Mouse (Mus musculus) lung, postnatal 0 days (tissue): Measurements from ENCODE around the gene Lyzl6. TPM values are rescaled to one million over a fixed set of nuclear protein-coding genes. Genes with fewer than 3 reads are reported as not detected.

Source experiments
- ATAC-seq: fragments of 200-750 bp; cut with Nextera tagmentation; 2 replicates; pipeline ENCODE4 v1.8.0; 2017; ENCODE audit warnings: moderate library complexity
- DNase-seq: peaks from one replicate; pipeline ENCODE4 v3.0.0-alpha.2; 2016; ENCODE audit warnings: low spot score
- H3K27ac ChIP-seq: fragments of 300-500 bp; sonication (generic); 2 replicates; pipeline ENCODE4 v1.5.1; 2014; ENCODE audit warnings: antibody characterized with exemption, mild to moderate bottlenecking, low read length, mixed read lengths
- H3K27me3 ChIP-seq: fragments of 300-500 bp; sonication (generic); replicated peaks from 2 replicates; pipeline ENCODE4 v1.6.1; 2014; ENCODE audit warnings: low read length, mixed read lengths; ENCODE audit not compliant: insufficient read depth
- H3K36me3 ChIP-seq: fragments of 300-500 bp; sonication (generic); 2 replicates; pipeline ENCODE4 v1.6.1; 2014; ENCODE audit warnings: low read length, mixed read lengths; ENCODE audit not compliant: insufficient read depth
- H3K4me1 ChIP-seq: fragments of 300-500 bp; sonication (generic); 2 replicates; pipeline ENCODE4 v1.6.1; 2014; ENCODE audit warnings: antibody characterized with exemption, low read depth, low read length, mixed read lengths; ENCODE audit not compliant: insufficient read depth
- H3K4me2 ChIP-seq: fragments of 300-500 bp; sonication (generic); replicated peaks from 2 replicates; pipeline ENCODE4 v1.6.1; 2014; ENCODE audit warnings: low read depth, mild to moderate bottlenecking, low read length, moderate library complexity, mixed read lengths
- H3K4me3 ChIP-seq: fragments of 300-500 bp; sonication (generic); 2 replicates; pipeline ENCODE4 v1.5.1; 2014; ENCODE audit warnings: low read depth, low read length
- H3K9ac ChIP-seq: fragments of 300-500 bp; sonication (generic); replicated peaks from 2 replicates; pipeline ENCODE4 v1.6.1; 2014; ENCODE audit warnings: low read depth, mild to moderate bottlenecking
- H3K9me3 ChIP-seq: fragments of 300-500 bp; sonication (generic); 2 replicates; pipeline ENCODE4 v1.6.1; 2016; ENCODE audit warnings: low read length, mixed read lengths
- CTCF ChIP-seq: IDR thresholded peaks from 2 replicates; pipeline ENCODE4 v1.5.1; 2016; ENCODE audit warnings: antibody characterized with exemption, mild to moderate bottlenecking
- EP300 ChIP-seq: IDR thresholded peaks from 2 replicates; pipeline ENCODE4 v1.6.1; 2016; ENCODE audit warnings: antibody characterized with exemption, mild to moderate bottlenecking, control low read depth
- WGBS: fragments of 180-500 bp; shearing (Covaris S2); extraction: QIAGEN DNeasy Blood & Tissue Kit; methylation state at CpG from one replicate; pipeline ENCODE4 v1.1.7; 2014; 5-methylcytosine and 5-hydroxymethylcytosine counted together
- polyA plus RNA-seq: library from polyadenylated mRNA; unstranded; fragments of >200 nt; fragmentation: Nextera tagmentation; extraction: Ambion mirVana; gene quantifications from 2 replicates; pipeline ENCODE4 v1.2.1, GENCODE M21; 2015

Lyzl6 gene
- polyA plus RNA-seq, 1 experiment from 2014 or later = not detected

DNA sequence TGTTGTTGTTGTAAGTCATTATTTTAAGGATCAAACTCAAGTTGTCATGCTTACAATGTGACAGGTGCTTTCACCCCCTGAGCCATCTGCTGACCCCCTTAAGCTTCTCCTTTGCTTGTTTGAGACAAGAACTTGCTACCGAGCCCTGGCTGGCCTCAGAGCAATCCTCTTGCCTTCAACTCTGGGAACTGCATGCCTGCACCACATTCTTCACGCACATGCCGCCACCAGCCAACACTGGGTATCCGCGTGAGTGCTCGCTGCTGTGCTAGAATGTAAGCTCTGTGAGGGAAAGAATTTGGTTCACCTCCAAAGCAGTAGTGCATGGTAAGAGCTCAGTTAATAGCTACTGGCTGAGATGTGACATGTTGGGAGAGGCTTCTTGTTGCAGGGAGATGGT is 2.4 kb downstream of the Lyzl6 start:
- H3K27ac ChIP-seq = no peak overlapping the region
- no peaks in the 10 kb centered on the region for H3K36me3 ChIP-seq
- H3K27me3 ChIP-seq = no peaks in the 10 kb centered on the region; the same call in none of the 2 replicates
- DNase-seq = no peak
- 58% methylated on average over 6 of the region's 6 CpGs for WGBS
- no peak overlapping the region for H3K9ac ChIP-seq
- no peak overlapping the region for H3K4me2 ChIP-seq
- no peaks in the 10 kb centered on the region for H3K9me3 ChIP-seq
- no peaks in the 10 kb centered on the region for H3K4me1 ChIP-seq
- no peak for ATAC-seq
- TF ChIP-seq CTCF = no peak
- no peak for TF ChIP-seq EP300
- H3K4me3 ChIP-seq = no peak overlapping the region

DNA sequence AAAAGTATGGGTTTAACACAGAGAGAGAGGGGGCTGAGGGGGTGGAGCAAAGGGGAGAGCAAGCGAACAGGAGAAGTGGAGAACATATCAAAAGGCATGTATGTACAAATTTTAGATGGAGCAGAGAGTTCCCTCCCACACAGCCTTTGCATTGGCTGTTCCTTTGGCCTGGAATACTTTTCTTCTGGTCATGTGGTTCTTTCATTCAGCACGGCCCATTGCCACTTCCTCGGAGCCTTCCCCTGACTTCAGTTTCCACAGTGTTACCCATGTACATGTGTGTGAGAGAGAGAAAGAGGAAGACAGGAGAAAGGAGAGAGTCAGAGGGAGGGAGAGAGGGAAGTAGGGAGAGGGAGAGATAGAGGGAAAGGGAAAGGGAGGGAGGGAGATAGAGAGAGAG is 3.2 kb downstream of the Lyzl6 start:
- Histone ChIP-seq H3K27me3 (no peaks in the 10 kb centered on the region; the same call in none of the 2 replicates), H3K9me3 (no peaks in the 10 kb centered on the region), H3K27ac (no peak overlapping the region), H3K4me3 (no peak overlapping the region), H3K9ac (no peak overlapping the region), H3K4me2 (no peak overlapping the region), H3K36me3 (no peaks in the 10 kb centered on the region), H3K4me1 (no peaks in the 10 kb centered on the region)
- DNase-seq (no peak), ATAC-seq (no peak)
- 59% methylated on average over 3 of the region's 3 CpGs for WGBS
- no peak for TF ChIP-seq EP300
- no peak for TF ChIP-seq CTCF

DNA sequence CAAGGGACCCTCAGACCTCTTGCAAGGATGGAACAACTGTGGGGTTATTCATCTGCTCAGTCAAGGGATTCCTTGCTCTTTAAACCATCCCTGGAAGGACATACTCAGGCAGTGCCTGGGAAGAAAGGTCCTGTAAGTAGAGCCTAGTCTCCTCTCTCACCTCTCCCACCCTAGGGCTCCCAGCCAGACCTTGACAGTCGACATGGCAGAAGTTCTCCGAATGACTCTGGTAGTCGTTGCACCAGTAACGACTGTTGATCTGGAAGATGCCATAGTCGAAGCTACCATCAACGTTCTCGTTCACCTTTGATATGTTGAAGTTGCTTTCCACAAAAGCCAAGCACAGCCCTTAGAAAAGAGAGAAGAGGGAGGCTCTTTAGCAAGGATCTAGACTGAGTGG is 3.9 kb downstream of the Lyzl6 start:
- no peaks in the 10 kb centered on the region; the same call in 1 of the 2 replicates for H3K27me3 ChIP-seq
- DNase-seq = no peak
- H3K9ac ChIP-seq = no peak overlapping the region
- no peak overlapping the region for H3K4me3 ChIP-seq
- no peak for TF ChIP-seq EP300
- no peaks in the 10 kb centered on the region for H3K9me3 ChIP-seq
- no peak overlapping the region for H3K4me2 ChIP-seq
- no peaks in the 10 kb centered on the region for H3K36me3 ChIP-seq
- no peak overlapping the region for H3K27ac ChIP-seq
- WGBS = 78% methylated on average over 7 of the region's 7 CpGs
- H3K4me1 ChIP-seq = no peaks in the 10 kb centered on the region
- ATAC-seq = no peak

DNA sequence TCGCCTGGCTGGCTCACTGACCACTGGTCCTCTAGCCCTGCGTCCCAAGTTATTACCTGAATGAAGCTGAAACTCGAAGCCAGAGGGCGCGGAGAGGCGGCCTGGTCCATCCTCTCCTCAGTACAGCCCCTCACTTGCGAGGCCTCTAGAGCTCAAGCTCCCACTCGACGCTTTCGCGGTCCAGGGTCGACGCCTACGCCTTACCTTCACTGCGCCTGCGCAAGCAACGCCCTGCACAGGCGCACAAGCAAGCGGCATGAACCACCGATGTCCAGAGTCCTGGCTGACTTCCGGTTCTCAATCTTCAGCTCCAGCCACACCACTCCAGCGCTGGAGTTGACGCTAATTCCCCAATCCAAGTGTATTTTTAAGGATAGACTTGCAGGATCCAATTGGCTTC is 11.2 kb downstream of the Lyzl6 start:
- Histone ChIP-seq H3K9me3 (no peaks in the 10 kb centered on the region), H3K27me3 (no peaks in the 10 kb centered on the region), H3K4me1 (no peaks in the 10 kb centered on the region), H3K36me3 (no peaks in the 10 kb centered on the region), H3K4me3 (no peak overlapping the region), H3K27ac (no peak overlapping the region), H3K4me2 (no peak overlapping the region), H3K9ac (no peak overlapping the region)
- ATAC-seq (no peak), DNase-seq (no peak)
- no peak for TF ChIP-seq CTCF
- no peak for TF ChIP-seq EP300
- WGBS = 81% methylated on average over 23 of the region's 23 CpGs

DNA sequence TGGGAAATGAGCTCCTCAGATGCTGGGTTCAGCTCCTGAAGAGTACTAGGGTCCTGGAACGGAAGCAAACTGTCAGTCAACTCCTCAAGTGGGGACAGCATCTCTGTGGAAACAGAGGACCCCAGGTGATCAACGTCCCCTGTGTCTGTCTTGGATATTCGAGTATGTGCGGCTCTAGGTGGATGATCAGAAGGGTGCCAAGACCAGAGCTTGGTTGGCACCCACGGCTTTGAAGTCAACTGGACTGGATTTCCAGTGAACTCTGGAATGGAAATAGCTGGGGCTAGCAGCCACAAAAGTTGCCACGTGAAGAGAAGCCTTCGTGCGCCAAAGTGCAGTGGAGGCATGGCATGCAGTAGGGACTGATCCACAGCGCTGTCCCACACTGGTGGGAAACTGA is 17.6 kb downstream of the Lyzl6 start, which contains the start of gene Gm884:
Gene Gm884 (minus strand): TSS at position 101 of the 400 bp plus-strand sequence.
- Histone ChIP-seq H3K9ac (no peak within 1 kb of the TSS), H3K27me3 (no peaks in the 10 kb centered on the region), H3K9me3 (no peaks in the 10 kb centered on the region), H3K4me1 (no peaks in the 10 kb centered on the region), H3K27ac (no peak within 1 kb of the TSS), H3K4me3 (no peak within 1 kb of the TSS), H3K4me2 (no peak within 1 kb of the TSS), H3K36me3 (no peaks in the 10 kb centered on the region)
- ATAC-seq = no peak
- no peak for DNase-seq
- TF ChIP-seq EP300 = no peak
- TF ChIP-seq CTCF = no peak
- WGBS = 75% methylated on average over 9 of the region's 9 CpGs

DNA sequence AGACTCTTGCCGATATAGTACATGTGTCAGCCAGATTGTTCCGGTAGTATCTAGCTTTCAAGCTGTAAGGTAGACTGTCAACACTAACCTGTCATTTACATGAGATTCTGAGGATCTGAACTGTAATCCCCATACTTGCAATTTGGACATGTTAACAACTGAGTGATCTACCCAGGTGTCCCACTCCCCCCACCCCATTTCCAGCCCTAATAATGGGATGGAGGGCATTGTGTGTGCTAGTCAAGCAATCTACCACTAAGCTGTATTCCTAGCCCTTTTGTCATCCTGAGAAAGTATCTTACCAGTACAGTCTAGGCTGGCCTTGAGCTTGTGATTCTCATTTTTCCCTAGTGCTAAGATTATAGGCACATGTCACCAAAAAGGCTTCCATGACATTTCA is 27.9 kb downstream of the Lyzl6 start:
- H3K9me3 ChIP-seq = no peaks in the 10 kb centered on the region
- H3K27ac ChIP-seq = no peak overlapping the region
- no peak overlapping the region for H3K9ac ChIP-seq
- no peaks in the 10 kb centered on the region for H3K4me1 ChIP-seq
- no peaks in the 10 kb centered on the region for H3K36me3 ChIP-seq
- DNase-seq (no peak), ATAC-seq (no peak)
- no peaks in the 10 kb centered on the region for H3K27me3 ChIP-seq
- whole genome bisulfite sequencing = 86% methylated on average over 2 of the region's 2 CpGs
- no peak overlapping the region for H3K4me3 ChIP-seq
- H3K4me2 ChIP-seq = no peak overlapping the region
- no peak for TF ChIP-seq CTCF

DNA sequence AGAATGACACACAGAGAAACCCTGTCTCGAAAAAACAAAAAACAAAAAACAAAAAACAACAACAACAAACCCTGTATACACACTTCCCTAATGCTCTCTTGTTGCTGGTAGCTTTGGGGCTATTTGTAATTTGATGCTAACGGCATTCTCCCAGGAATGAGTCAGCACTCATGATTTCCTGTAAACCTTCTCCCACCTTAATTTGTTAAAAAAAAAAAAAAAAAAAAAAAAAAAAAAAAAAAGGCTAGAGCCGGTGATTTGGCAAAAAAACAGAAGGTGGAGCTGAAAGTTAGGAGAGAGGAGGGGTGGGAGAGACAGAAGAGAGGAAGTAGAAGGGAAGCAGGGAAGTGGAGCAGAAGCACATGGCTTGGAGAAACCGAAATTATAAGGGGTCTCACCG is 32.1 kb downstream of the Lyzl6 start:
- Histone ChIP-seq H3K27ac (no peak overlapping the region), H3K4me1 (no peaks in the 10 kb centered on the region), H3K27me3 (no peaks in the 10 kb centered on the region), H3K36me3 (no peaks in the 10 kb centered on the region), H3K9ac (no peak overlapping the region), H3K4me3 (no peak overlapping the region), H3K4me2 (no peak overlapping the region), H3K9me3 (no peaks in the 10 kb centered on the region)
- TF ChIP-seq EP300 = no peak
- no peak for TF ChIP-seq CTCF
- ATAC-seq = no peak
- WGBS = 49% methylated on average over 5 of the region's 5 CpGs
- DNase-seq = no peak

Other genes starting within 250 kb of the Lyzl6 start
- 8.1 and 9.4 TPM in 2 replicates for gene Plekhm1, start 226.2 kb downstream of the Lyzl6 start, polyA plus RNA-seq
- gene Lrrc37a, start 134.3 kb downstream of the Lyzl6 start, polyA plus RNA-seq = not detected in 2 replicates
- gene Gm884, start 17.8 kb downstream of the Lyzl6 start, polyA plus RNA-seq = not detected in 2 replicates
- gene Rprml, start 10.7 kb upstream of the Lyzl6 start, polyA plus RNA-seq = 0.18 and 0.19 TPM in 2 replicates
- 78.5 and 87.6 TPM in 2 replicates for gene Gosr2, start 59.0 kb upstream of the Lyzl6 start, polyA plus RNA-seq
- gene Wnt9b, start 110.9 kb upstream of the Lyzl6 start, polyA plus RNA-seq = 0.08 and 0.11 TPM in 2 replicates
- 0.08 and 0.49 TPM in 2 replicates for gene Wnt3, start 135.3 kb upstream of the Lyzl6 start, polyA plus RNA-seq